Comparison of ENCODE assay signal across 39 mouse cellular contexts in genomic region chr16:77569457-77569856, GRCm38 (mm10). TPM values are rescaled to one million over a fixed set of nuclear protein-coding genes. Genes with fewer than 3 reads are reported as not detected.
DNase-seq lines count a peak whose midpoint lies in the region; ATAC-seq and TF ChIP-seq lines count a peak whose summit lies in the region.
"Had no signal": no experiment of that assay in that cellular context is flagged by ENCODE, and none has a peak within 500 bp of the region (broad histone marks: within the 10 kb centered on the region; RNA-seq: fewer than 3 reads in every experiment).

No protein-coding gene starts in this region.

- peaks cover 17% of the 10 kb centered on the region for H3K4me1 ChIP-seq in forebrain, embryonic 15.5 days
- H3K4me1 ChIP-seq in forebrain, embryonic 13.5 days = peaks cover 19% of the 10 kb centered on the region
- no peaks in the 10 kb centered on the region for H3K4me1 ChIP-seq in lung, postnatal 0 days (ENCODE audit: insufficient read depth, low read depth, low read length)
- H3K4me1 ChIP-seq in lung, adult 2 months (ENCODE audit: control insufficient read depth, insufficient read depth, low read length) = no peaks in the 10 kb centered on the region
- H3K4me1 ChIP-seq: embryonic facial prominence, embryonic 15.5 days; heart, embryonic 12.5 days; neural tube, embryonic 12.5 days had no signal

- intact Hi-C loops in left cerebral cortex, adult 2 months (cut with DNase I) = no loop called here
- intact Hi-C loops in left cerebral cortex, postnatal 14 days (cut with DNase I) = no loop called here

- TF ChIP-seq POLR2A in lung, adult 2 months (IDR thresholded peaks at IDR 0.05; ENCODE audit: borderline replicate concordance, extremely low read depth, low read depth, low read length) = no peak

- no peak overlapping the region for H3K4me2 ChIP-seq in forebrain, embryonic 15.5 days (replicated peaks)
- no peak overlapping the region for H3K4me2 ChIP-seq in forebrain, embryonic 13.5 days
- H3K4me2 ChIP-seq in lung, postnatal 0 days (replicated peaks; ENCODE audit: low read depth, low read length) = no peak overlapping the region
- H3K4me2 ChIP-seq: embryonic facial prominence, embryonic 15.5 days; forebrain, embryonic 12.5 days; heart, embryonic 12.5 days; limb, embryonic 13.5 days; neural tube, embryonic 12.5 days had no signal

- no peak overlapping the region for H3K9ac ChIP-seq in forebrain, embryonic 15.5 days (replicated peaks)
- H3K9ac ChIP-seq in forebrain, embryonic 13.5 days = no peak overlapping the region
- H3K9ac ChIP-seq in lung, postnatal 0 days (replicated peaks; ENCODE audit: low read depth) = no peak overlapping the region
- H3K9ac ChIP-seq: embryonic facial prominence, embryonic 15.5 days; forebrain, embryonic 12.5 days; heart, embryonic 12.5 days; limb, embryonic 13.5 days; liver, embryonic 14.5 days; neural tube, embryonic 12.5 days had no signal

- 0 out of 2 replicates have a peak overlapping the region, but pooled peaks have one; percentile 21 for H3K27ac ChIP-seq in forebrain, embryonic 15.5 days (replicated peaks)
- H3K27ac ChIP-seq in forebrain, embryonic 13.5 days = no peak overlapping the region
- H3K27ac ChIP-seq in left cerebral cortex, adult 2 months = peak overlapping the region; percentile 7; the same call in 1 of the 2 replicates
- no peak overlapping the region for H3K27ac ChIP-seq in lung, postnatal 0 days (ENCODE audit: low read length)
- H3K27ac ChIP-seq: embryonic facial prominence, embryonic 10.5 days; embryonic facial prominence, embryonic 15.5 days; forebrain, embryonic 12.5 days; limb, embryonic 13.5 days; liver, embryonic 14.5 days; neural tube, embryonic 12.5 days had no signal

- TF ChIP-seq EP300 in lung, postnatal 0 days (IDR thresholded peaks at IDR 0.05) = peak; percentile 90

- H3K9me3 ChIP-seq in forebrain, embryonic 15.5 days = no peaks in the 10 kb centered on the region
- H3K9me3 ChIP-seq in forebrain, embryonic 13.5 days (replicated peaks) = no peaks in the 10 kb centered on the region
- H3K9me3 ChIP-seq in lung, postnatal 0 days (ENCODE audit: low read length) = no peaks in the 10 kb centered on the region
- H3K9me3 ChIP-seq: embryonic facial prominence, embryonic 10.5 days; embryonic facial prominence, embryonic 15.5 days; forebrain, embryonic 12.5 days; limb, embryonic 13.5 days; neural tube, embryonic 12.5 days had no signal

- no peak for ATAC-seq in forebrain, embryonic 15.5 days (replicated peaks)
- no peak for ATAC-seq in forebrain, embryonic 13.5 days
- peak; percentile 84 for ATAC-seq in lung, postnatal 0 days
- ATAC-seq: intestine, postnatal 0 days had no signal

- WGBS in forebrain, embryonic 15.5 days = 83% methylated on average over 8 of the region's 8 CpGs
- WGBS in forebrain, embryonic 13.5 days = 92% methylated on average over 8 of the region's 8 CpGs
- WGBS in lung, postnatal 0 days = 76% methylated on average over 8 of the region's 8 CpGs
- 66% methylated on average over 8 of the region's 8 CpGs for WGBS in lung, adult 2 months

- no peak for TF ChIP-seq CTCF in left cerebral cortex, adult 2 months (IDR thresholded peaks at IDR 0.05)
- TF ChIP-seq CTCF in lung, postnatal 0 days (IDR thresholded peaks at IDR 0.05) = no peak
- no peak for TF ChIP-seq CTCF in lung, adult 2 months (IDR thresholded peaks at IDR 0.05; ENCODE audit: insufficient read depth, low read length)

- no peaks in the 10 kb centered on the region for H3K36me3 ChIP-seq in forebrain, embryonic 15.5 days
- peaks cover 6% of the 10 kb centered on the region; the same call in 1 of the 2 replicates for H3K36me3 ChIP-seq in forebrain, embryonic 13.5 days (ENCODE audit: poor library complexity, severe bottlenecking)
- H3K36me3 ChIP-seq in lung, postnatal 0 days (ENCODE audit: insufficient read depth, low read length) = no peaks in the 10 kb centered on the region
- H3K36me3 ChIP-seq: embryonic facial prominence, embryonic 15.5 days; neural tube, embryonic 12.5 days had no signal

- no peaks in the 10 kb centered on the region for H3K27me3 ChIP-seq in forebrain, embryonic 15.5 days
- H3K27me3 ChIP-seq in forebrain, embryonic 13.5 days = no peaks in the 10 kb centered on the region
- H3K27me3 ChIP-seq in lung, postnatal 0 days (replicated peaks; ENCODE audit: insufficient read depth, low read length) = no peaks in the 10 kb centered on the region
- H3K27me3 ChIP-seq: CH12.LX; embryonic facial prominence, embryonic 15.5 days; forebrain, embryonic 12.5 days; heart, embryonic 12.5 days; limb, embryonic 13.5 days; neural tube, embryonic 12.5 days had no signal

- no peak for DNase-seq in left cerebral cortex, adult 2 months (ENCODE audit: extremely low spot score in 1 of 2, low spot score in 2 of 2)
- DNase-seq in left cerebral cortex, postnatal 14 days (ENCODE audit: low spot score in 2 of 2) = no peak
- DNase-seq in lung, postnatal 0 days (ENCODE audit: low spot score) = peak; percentile 58
- DNase-seq in lung, adult 2 months = no peak
- DNase-seq in lung, postnatal 36 days = peak; percentile 22
- no peak for DNase-seq in layer of hippocampus, adult 9-11 months
- DNase-seq: adrenal gland, adult 8-10 months; cerebellum, adult 2 months; cerebellum, postnatal 14 days; gastrocnemius, postnatal 36 days; heart, adult 18-20 months; heart, postnatal 10 days; kidney, adult 9 months; kidney, postnatal 10 days; retina, postnatal 1 day; right cerebral cortex, postnatal 14 days; thymus, postnatal 4 days had no signal

- no peak overlapping the region for H3K4me3 ChIP-seq in forebrain, embryonic 15.5 days
- H3K4me3 ChIP-seq in forebrain, embryonic 13.5 days = no peak overlapping the region
- H3K4me3 ChIP-seq in left cerebral cortex, adult 2 months = no peak overlapping the region; the same call in 1 of the 2 replicates
- no peak overlapping the region for H3K4me3 ChIP-seq in lung, postnatal 0 days (ENCODE audit: low read depth, low read length)
- no peak overlapping the region for H3K4me3 ChIP-seq in lung, adult 2 months (replicated peaks; ENCODE audit: extremely low read depth, low read depth, low read length)
- H3K4me3 ChIP-seq: embryonic facial prominence, embryonic 10.5 days; embryonic facial prominence, embryonic 15.5 days; forebrain, embryonic 12.5 days; heart, embryonic 12.5 days; limb, embryonic 13.5 days; neural tube, embryonic 12.5 days had no signal

RNA-seq across cellular contexts. Expression of gene Gm11146, which starts 32.4 kb away (rescaled TPM):
- polyA plus RNA-seq in forebrain, embryonic 15.5 days (2015; fragmentation: Nextera tagmentation; extraction: Ambion mirVana) = not detected in 2 replicates
- polyA plus RNA-seq in forebrain, embryonic 13.5 days (2015; fragmentation: Nextera tagmentation; extraction: Ambion mirVana) = not detected in 2 replicates
- total RNA-seq in left cerebral cortex, adult 2 months (2021) = not detected
- not detected for total RNA-seq in left cerebral cortex, postnatal 14 days (2021)
- polyA plus RNA-seq in lung, postnatal 0 days (2015; fragmentation: Nextera tagmentation; extraction: Ambion mirVana) = not detected in 2 replicates
- polyA plus RNA-seq in lung, adult 2 months (2012; rRNA removed) = not detected in 2 replicates
- total RNA-seq: adrenal gland, adult 8-10 months; adrenal gland, postnatal 4 days; CH12.LX; ES-E14; gastrocnemius, postnatal 36 days; heart, adult 18-20 months; heart, postnatal 10 days; hematopoietic stem cell, adult 5-6 weeks; left cerebral cortex, postnatal 36 days had no signal
- polyA plus RNA-seq: C2C12; cerebellum, adult 2 months; embryonic facial prominence, embryonic 10.5 days; embryonic facial prominence, embryonic 15.5 days; forebrain, embryonic 12.5 days; heart, embryonic 12.5 days; intestine, postnatal 0 days; large intestine, adult 2 months; limb, embryonic 13.5 days; liver, embryonic 14.5 days; midbrain, embryonic 14.5 days; neural tube, embryonic 12.5 days; small intestine, adult 2 months; stomach, embryonic 14.5 days; testis, adult 2 months; thymus, postnatal 0 days had no signal

Comparison
In these comparisons a context has a peak if more than half of its experiments do, and no peak if none do; other contexts are left out.
1. H3K27ac ChIP-seq: peak in forebrain, embryonic 15.5 days (single experiment) and left cerebral cortex, adult 2 months (single experiment); none in forebrain, embryonic 13.5 days (single experiment) and lung, postnatal 0 days (single experiment).
2. DNase-seq: peak in lung, postnatal 0 days (single experiment) and lung, postnatal 36 days (single experiment); none in left cerebral cortex, adult 2 months (0 of 2), left cerebral cortex, postnatal 14 days (0 of 2), lung, adult 2 months (single experiment) and layer of hippocampus, adult 9-11 months (single experiment).